Mouse (Mus musculus) hindbrain, embryonic 10.5 days (tissue): ENCODE data around the gene Gal3st4. TPM values are rescaled to one million over a fixed set of nuclear protein-coding genes. Genes with fewer than 3 reads are reported as not detected.
A peak's percentile ranks its signal among the peaks of the same experiment; 100 is the strongest.

Experiments
- DNase-seq: peaks from one replicate; pipeline ENCODE4 v3.0.0-alpha.2; 2017; ENCODE audit warnings: low spot score
- H3K27ac ChIP-seq: fragments of 300-500 bp; sonication (generic); 2 replicates; pipeline ENCODE4 v1.5.1; 2016; ENCODE audit warnings: mild to moderate bottlenecking, moderate library complexity
- H3K27me3 ChIP-seq: fragments of 300-500 bp; sonication (generic); 2 replicates; pipeline ENCODE4 v1.6.1; 2016; ENCODE audit warnings: mild to moderate bottlenecking; ENCODE audit not compliant: poor library complexity, insufficient read depth, severe bottlenecking
- H3K36me3 ChIP-seq: fragments of 300-500 bp; sonication (generic); 2 replicates; pipeline ENCODE4 v1.6.1; 2016; ENCODE audit warnings: mild to moderate bottlenecking, moderate library complexity
- H3K4me1 ChIP-seq: fragments of 300-500 bp; sonication (generic); replicated peaks from 2 replicates; pipeline ENCODE4 v1.6.1; 2016; ENCODE audit warnings: mild to moderate bottlenecking
- H3K4me3 ChIP-seq: fragments of 300-500 bp; sonication (generic); 2 replicates; pipeline ENCODE4 v1.5.1; 2016; ENCODE audit warnings: mild to moderate bottlenecking, moderate library complexity
- H3K9me3 ChIP-seq: fragments of 300-500 bp; sonication (generic); 2 replicates; pipeline ENCODE4 v1.6.1; 2016; ENCODE audit warnings: mild to moderate bottlenecking, moderate library complexity
- WGBS: fragments of 180-500 bp; shearing (Covaris S2); methylation state at CpG from one replicate; pipeline ENCODE4 v1.1.7; 2016; 5-methylcytosine and 5-hydroxymethylcytosine counted together
- polyA plus RNA-seq: library from polyadenylated mRNA; unstranded; fragments of >200 nt; fragmentation: Nextera tagmentation; extraction: Ambion mirVana; gene quantifications from 2 replicates; pipeline ENCODE4 v1.2.1, GENCODE M21; 2016

The Gal3st4 gene
- polyA plus RNA-seq, 1 experiment from 2014 or later = 7.9 TPM

GRCm38 (mm10) chr5:138258993-138259392 lies 13.6 kb downstream of the Gal3st4 start:
- H3K27ac ChIP-seq = no peak overlapping the region
- H3K36me3 ChIP-seq = peaks cover 56% of the 10 kb centered on the region
- no peak for DNase-seq
- no peak overlapping the region for H3K4me3 ChIP-seq
- WGBS = 79% methylated on average over 7 of the region's 7 CpGs
- H3K9me3 ChIP-seq = no peaks in the 10 kb centered on the region
- no peaks in the 10 kb centered on the region for H3K27me3 ChIP-seq
- H3K4me1 ChIP-seq = peaks cover 47% of the 10 kb centered on the region

DNA sequence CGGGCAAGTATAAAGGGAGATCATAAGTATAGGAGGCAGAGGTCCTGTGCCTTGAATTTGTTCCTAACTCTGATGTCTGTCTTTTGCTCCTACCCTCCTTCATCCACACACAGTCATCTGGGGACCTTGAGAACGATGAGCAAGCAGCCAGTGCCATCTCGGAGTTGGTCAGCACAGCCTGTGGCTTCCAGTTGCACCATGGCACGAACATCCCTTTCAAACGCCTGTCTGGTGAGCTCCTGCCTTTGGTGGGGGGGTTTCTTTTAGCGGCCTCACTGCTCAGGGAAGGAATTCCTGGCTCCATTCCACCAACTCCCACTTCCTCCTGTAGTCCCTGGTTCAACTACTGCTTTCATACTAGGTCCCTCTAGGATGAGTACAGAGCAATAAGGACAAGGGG lies 14.1 kb downstream of the Gal3st4 start:
- peaks cover 56% of the 10 kb centered on the region for H3K36me3 ChIP-seq
- H3K9me3 ChIP-seq = no peaks in the 10 kb centered on the region
- no peak for DNase-seq
- no peaks in the 10 kb centered on the region for H3K27me3 ChIP-seq
- H3K4me1 ChIP-seq = peaks cover 47% of the 10 kb centered on the region
- no peak overlapping the region for H3K4me3 ChIP-seq
- WGBS = 87% methylated on average over 6 of the region's 6 CpGs
- H3K27ac ChIP-seq = no peak overlapping the region

- 90% methylated on average over 3 of the region's 3 CpGs for WGBS
- H3K27me3 ChIP-seq = no peaks in the 10 kb centered on the region
- DNase-seq = no peak
- 0 out of 2 replicates have a peak, but pooled peaks cover under 1% of the 10 kb centered on the region for H3K9me3 ChIP-seq
- H3K36me3 ChIP-seq = peaks cover 56% of the 10 kb centered on the region
- peaks cover 43% of the 10 kb centered on the region for H3K4me1 ChIP-seq
- no peak overlapping the region for H3K4me3 ChIP-seq
- no peak overlapping the region for H3K27ac ChIP-seq
Measured at GRCm38 (mm10) chr5:138258078-138258477, 14.6 kb downstream of the Gal3st4 start.

DNA sequence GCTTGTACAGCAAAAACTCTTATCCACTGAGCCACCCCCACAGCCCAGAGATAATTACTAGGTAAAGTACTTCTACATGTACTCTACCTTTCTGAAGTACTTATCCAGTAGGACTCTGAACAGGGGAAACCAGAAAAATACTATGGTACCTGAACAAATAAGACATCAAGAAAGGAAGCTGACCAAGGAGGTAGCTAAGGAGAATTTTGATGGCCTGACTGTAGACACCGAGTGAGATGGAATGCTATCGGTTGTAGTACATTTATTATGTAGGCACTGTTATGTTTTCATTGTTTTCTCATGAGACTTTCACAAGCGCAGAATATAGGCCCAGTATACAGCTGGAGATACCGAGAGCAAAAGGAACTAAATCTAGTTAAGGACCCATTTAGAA lies 15.1 kb downstream of the Gal3st4 start:
- no peaks in the 10 kb centered on the region for H3K27me3 ChIP-seq
- H3K4me1 ChIP-seq = peaks cover 38% of the 10 kb centered on the region
- peaks cover 55% of the 10 kb centered on the region for H3K36me3 ChIP-seq
- no peak overlapping the region for H3K27ac ChIP-seq
- no peak overlapping the region for H3K4me3 ChIP-seq
- WGBS = 93% methylated on average over 4 of the region's 4 CpGs
- 0 out of 2 replicates have a peak, but pooled peaks cover 3% of the 10 kb centered on the region for H3K9me3 ChIP-seq
- DNase-seq = no peak

GRCm38 (mm10) chr5:138256966-138257584 lies 15.6 kb downstream of the Gal3st4 start:
- Histone ChIP-seq H3K4me1 (peaks cover 33% of the 10 kb centered on the region), H3K27me3 (no peaks in the 10 kb centered on the region), H3K36me3 (peaks cover 50% of the 10 kb centered on the region), H3K27ac (no peak overlapping the region), H3K9me3 (0 out of 2 replicates have a peak, but pooled peaks cover 3% of the 10 kb centered on the region), H3K4me3 (no peak overlapping the region)
- no peak for DNase-seq
- 94% methylated on average over 10 of the region's 10 CpGs for WGBS

DNA sequence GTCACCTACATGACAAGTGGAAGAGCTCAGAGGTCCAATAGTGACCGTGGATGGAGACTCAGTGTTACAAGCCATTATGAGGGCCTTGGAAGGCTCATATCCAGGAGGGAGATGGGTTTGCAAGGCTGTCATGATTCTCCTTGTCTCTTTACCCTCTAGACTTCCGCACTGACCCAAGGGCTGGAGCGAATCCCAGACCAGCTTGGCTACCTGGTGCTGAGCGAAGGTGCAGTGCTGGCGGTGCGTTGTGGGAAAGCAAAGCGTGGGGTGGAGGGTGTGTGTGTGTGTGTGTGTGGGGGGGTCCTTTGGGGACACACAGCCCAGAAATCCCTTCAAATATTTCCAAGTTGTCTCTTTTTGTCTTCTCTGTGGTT lies 16.6 kb downstream of the Gal3st4 start:
- WGBS = 27% methylated on average over 7 of the region's 7 CpGs
- H3K27ac ChIP-seq = peak overlapping the region; percentile 86
- peak overlapping the region; percentile 84 for H3K4me3 ChIP-seq
- peaks cover 30% of the 10 kb centered on the region for H3K4me1 ChIP-seq
- peaks cover 40% of the 10 kb centered on the region for H3K36me3 ChIP-seq
- no peak for DNase-seq
- H3K9me3 ChIP-seq = 0 out of 2 replicates have a peak, but pooled peaks cover 3% of the 10 kb centered on the region
- no peaks in the 10 kb centered on the region for H3K27me3 ChIP-seq

DNA sequence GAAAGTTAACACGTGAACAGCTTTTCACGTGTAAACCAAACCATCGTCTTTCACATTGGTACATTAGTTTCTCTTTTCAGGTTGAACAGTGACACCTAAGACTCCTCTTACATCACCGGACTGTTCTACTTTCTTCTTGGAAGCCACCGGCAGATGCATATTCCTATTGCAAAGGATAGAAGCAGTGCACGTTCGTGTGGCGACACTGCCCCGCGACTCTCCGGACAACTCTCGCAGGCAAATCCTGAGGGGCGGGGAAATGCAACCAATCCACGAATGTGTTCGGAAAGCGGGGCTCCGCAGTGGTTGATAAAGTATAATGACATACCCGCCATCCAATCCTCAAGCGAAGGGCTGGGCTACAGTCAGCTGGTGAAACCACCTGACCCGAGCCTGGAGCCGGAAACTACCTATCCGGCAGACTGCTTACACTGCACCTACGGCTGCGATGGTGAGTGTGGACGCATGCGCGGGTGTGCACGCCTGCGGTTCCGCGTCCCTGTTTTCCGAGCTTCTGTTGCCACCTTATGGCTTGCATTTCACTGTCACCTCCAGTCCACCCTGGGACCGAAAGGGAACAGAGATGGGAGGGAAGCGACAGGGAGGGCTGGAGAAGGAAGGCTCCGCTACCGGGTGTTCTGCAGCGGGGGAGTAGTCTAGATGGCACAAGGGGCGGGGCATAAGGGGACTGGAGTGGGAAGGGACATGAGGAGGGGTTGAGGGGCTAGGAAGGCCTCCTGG lies 17.1 kb downstream of the Gal3st4 start, which contains the start of gene Lamtor4:
TSS of gene Lamtor4 (plus strand) at position 130 of the 741 bp plus-strand sequence.
- Histone ChIP-seq H3K4me3 (peak within 1 kb of the TSS; percentile 84), H3K27ac (peak within 1 kb of the TSS; percentile 86), H3K36me3 (peaks cover 35% of the 10 kb centered on the region), H3K4me1 (peaks cover 26% of the 10 kb centered on the region), H3K27me3 (no peaks in the 10 kb centered on the region), H3K9me3 (0 out of 2 replicates have a peak, but pooled peaks cover 3% of the 10 kb centered on the region)
- peak; percentile 91 for DNase-seq
- under 1% methylated on average over 38 of the region's 38 CpGs for WGBS

- Histone ChIP-seq H3K27ac (no peak overlapping the region), H3K4me3 (no peak overlapping the region), H3K36me3 (peaks cover 10% of the 10 kb centered on the region; the same call in 1 of the 2 replicates), H3K9me3 (0 out of 2 replicates have a peak, but pooled peaks cover 3% of the 10 kb centered on the region), H3K4me1 (peaks cover 17% of the 10 kb centered on the region), H3K27me3 (no peaks in the 10 kb centered on the region)
- 88% methylated on average over 3 of the region's 3 CpGs for WGBS
- no peak for DNase-seq
Measured at GRCm38 (mm10) chr5:138253061-138253460, 19.6 kb downstream of the Gal3st4 start.

DNA sequence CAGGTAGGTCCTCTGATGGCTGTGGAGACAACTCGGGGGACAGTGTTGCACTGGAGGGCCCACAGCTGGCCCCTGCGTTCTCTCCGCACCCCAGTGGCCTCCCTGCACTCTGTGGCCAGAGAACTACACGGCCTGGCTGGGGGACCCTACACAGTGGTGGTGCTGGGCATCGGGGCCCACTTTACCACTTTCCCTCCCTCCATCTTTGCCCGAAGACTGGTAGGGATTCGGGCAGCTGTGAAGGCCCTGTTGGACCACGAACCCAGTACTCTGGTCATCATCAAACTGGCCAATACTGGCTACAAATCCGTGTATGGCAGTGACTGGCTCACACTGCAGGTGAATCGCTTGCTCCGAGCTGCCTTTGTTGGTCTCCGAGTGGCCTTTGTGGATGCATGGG lies 21.5 kb downstream of the Gal3st4 start:
- no peak overlapping the region for H3K4me3 ChIP-seq
- no peak for DNase-seq
- H3K36me3 ChIP-seq = no peaks in the 10 kb centered on the region
- no peak overlapping the region for H3K27ac ChIP-seq
- H3K27me3 ChIP-seq = no peaks in the 10 kb centered on the region
- 82% methylated on average over 12 of the region's 12 CpGs for WGBS
- peaks cover 10% of the 10 kb centered on the region for H3K4me1 ChIP-seq
- 0 out of 2 replicates have a peak, but pooled peaks cover 3% of the 10 kb centered on the region for H3K9me3 ChIP-seq

- Histone ChIP-seq H3K36me3 (no peaks in the 10 kb centered on the region), H3K4me3 (no peak overlapping the region), H3K27me3 (no peaks in the 10 kb centered on the region), H3K27ac (no peak overlapping the region), H3K9me3 (no peaks in the 10 kb centered on the region), H3K4me1 (no peaks in the 10 kb centered on the region)
- no peak for DNase-seq
- 50% methylated on average over 2 of the region's 2 CpGs for WGBS
Measured at GRCm38 (mm10) chr5:138241511-138241910, 31.1 kb downstream of the Gal3st4 start.

GRCm38 (mm10) chr5:138234224-138234623 lies 38.4 kb downstream of the Gal3st4 start:
- no peaks in the 10 kb centered on the region for H3K36me3 ChIP-seq
- no peaks in the 10 kb centered on the region for H3K9me3 ChIP-seq
- H3K4me1 ChIP-seq = no peaks in the 10 kb centered on the region
- no peak overlapping the region for H3K27ac ChIP-seq
- H3K27me3 ChIP-seq = no peaks in the 10 kb centered on the region
- H3K4me3 ChIP-seq = no peak overlapping the region
- DNase-seq = no peak

DNA sequence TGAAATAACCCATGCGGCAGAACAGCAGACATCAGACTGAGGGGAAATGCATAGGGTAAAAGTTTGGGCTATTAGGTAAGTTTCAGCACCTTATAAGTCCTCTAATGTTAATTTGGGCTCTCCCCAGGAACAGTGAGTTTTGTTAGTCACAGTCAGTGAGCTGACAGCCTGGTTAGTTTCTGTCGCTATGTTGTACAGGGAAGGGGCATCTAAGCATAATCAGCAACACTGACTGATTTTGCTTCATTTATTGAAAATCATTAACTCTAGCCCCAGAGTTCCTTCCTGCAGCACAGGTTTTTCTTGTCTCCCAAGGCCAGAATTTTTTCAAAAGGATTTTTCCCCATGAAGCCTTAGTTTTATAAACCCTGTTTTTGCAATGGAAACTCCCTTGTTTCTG lies 38.9 kb downstream of the Gal3st4 start:
- H3K9me3 ChIP-seq = no peaks in the 10 kb centered on the region
- H3K36me3 ChIP-seq = no peaks in the 10 kb centered on the region
- H3K27me3 ChIP-seq = no peaks in the 10 kb centered on the region
- H3K27ac ChIP-seq = no peak overlapping the region
- 81% methylated on average over 2 of the region's 2 CpGs for WGBS
- H3K4me3 ChIP-seq = no peak overlapping the region
- no peaks in the 10 kb centered on the region for H3K4me1 ChIP-seq
- DNase-seq = no peak

- no peaks in the 10 kb centered on the region for H3K27me3 ChIP-seq
- no peak for DNase-seq
- no peak overlapping the region for H3K27ac ChIP-seq
- 93% methylated on average over 3 of the region's 3 CpGs for WGBS
- H3K4me3 ChIP-seq = no peak overlapping the region
- H3K36me3 ChIP-seq = no peaks in the 10 kb centered on the region
- no peaks in the 10 kb centered on the region for H3K9me3 ChIP-seq
- no peaks in the 10 kb centered on the region for H3K4me1 ChIP-seq
Measured at GRCm38 (mm10) chr5:138229511-138229910, 43.1 kb downstream of the Gal3st4 start.
